Mouse (Mus musculus): Measurements from ENCODE around the gene Psmg3. TPM values are rescaled to one million over a fixed set of nuclear protein-coding genes. Genes with fewer than 3 reads are reported as not detected.

The Psmg3 gene
- total RNA-seq, 1 experiment from 2014 or later = 7.3 TPM

- ATAC-seq (replicated peaks in 1 of 2; ENCODE audit: insufficient read depth in 1 of 2, low FRiP score in 2 of 2, low TSS enrichment in 1 of 2, low read depth in 1 of 2, poor library complexity in 2 of 2, severe bottlenecking in 2 of 2) = no peak
These were observed 27.6 kb downstream of the Psmg3 start for GRCm38 (mm10) chr5:139799041-139799440.

DNA sequence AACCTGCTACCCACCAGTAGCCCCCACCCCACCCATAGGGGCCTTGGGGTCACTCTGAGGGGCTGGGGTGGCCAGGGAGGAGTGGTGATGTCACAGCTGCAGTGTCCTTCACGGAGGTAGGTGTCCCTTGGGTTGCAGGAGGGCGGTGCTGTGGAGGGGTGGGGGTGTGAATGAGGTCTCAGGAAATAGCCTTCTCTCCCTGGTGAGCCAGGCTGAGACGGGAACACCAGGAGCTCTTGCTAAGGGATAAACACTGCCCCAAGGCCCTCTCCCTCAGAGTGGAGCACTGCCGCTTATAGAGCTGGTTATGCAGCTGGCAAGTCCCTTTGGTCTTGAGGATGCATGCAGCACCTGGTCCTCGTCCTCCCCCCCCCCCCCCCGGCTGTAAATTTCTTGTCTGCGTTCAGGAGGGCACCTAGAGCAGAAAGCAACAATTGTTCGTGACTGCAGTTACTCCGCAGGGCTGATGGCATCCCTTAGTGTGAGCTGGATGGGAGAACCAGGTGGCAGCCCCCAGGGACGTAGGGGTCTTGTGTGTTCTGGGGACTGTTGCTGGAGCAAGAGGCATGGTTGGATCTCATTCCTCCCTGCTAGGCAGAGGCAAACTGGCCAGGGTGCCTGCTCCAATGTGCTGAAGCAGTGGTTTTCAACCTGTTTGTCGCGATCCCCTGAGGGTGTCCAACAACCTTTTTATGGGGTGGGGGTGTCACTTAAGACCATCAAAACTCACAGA, 28.4 kb downstream of the Psmg3 start:
- ATAC-seq (replicated peaks in 1 of 2; ENCODE audit: insufficient read depth in 1 of 2, low FRiP score in 2 of 2, low TSS enrichment in 1 of 2, low read depth in 1 of 2, poor library complexity in 2 of 2, severe bottlenecking in 2 of 2) = no peak

- no peak for ATAC-seq (replicated peaks in 1 of 2; ENCODE audit: insufficient read depth in 1 of 2, low FRiP score in 2 of 2, low TSS enrichment in 1 of 2, low read depth in 1 of 2, poor library complexity in 2 of 2, severe bottlenecking in 2 of 2)
These were observed 29.1 kb downstream of the Psmg3 start for GRCm38 (mm10) chr5:139797473-139798167.

- no peak for ATAC-seq (replicated peaks in 1 of 2; ENCODE audit: insufficient read depth in 1 of 2, low FRiP score in 2 of 2, low TSS enrichment in 1 of 2, low read depth in 1 of 2, poor library complexity in 2 of 2, severe bottlenecking in 2 of 2)
These were observed 29.8 kb downstream of the Psmg3 start for GRCm38 (mm10) chr5:139796900-139797299.

DNA sequence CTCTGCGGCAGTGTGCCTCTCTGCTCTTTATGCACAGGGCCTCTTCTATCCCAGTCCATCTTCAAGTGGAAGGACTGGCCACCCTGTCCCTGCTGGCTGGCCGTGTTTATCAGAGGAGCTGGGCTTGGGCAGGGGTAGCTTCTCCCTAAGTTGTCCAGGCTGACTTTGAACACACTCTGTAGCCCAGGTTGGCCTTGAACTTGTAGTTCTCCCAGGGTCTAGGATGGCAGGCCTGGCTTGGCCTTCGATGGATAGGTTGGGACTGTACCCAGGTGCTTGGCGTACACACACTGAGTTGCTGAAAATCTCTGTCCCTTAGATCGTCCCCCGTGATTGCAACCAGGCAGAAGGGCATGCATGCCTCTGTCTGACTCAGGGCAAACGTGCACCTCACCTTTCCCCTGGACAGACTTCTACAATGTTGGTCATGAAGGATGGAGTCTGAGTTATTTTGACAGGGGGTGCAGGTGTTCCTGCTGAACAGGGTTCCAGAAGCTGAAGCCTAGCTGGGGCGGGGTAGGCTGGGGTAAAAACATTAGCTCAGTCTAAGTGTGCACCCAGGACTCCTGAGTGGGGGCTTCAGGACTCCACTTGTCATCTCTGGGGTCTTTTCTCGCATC, 30.6 kb downstream of the Psmg3 start:
- no peak for ATAC-seq (replicated peaks in 1 of 2; ENCODE audit: insufficient read depth in 1 of 2, low FRiP score in 2 of 2, low TSS enrichment in 1 of 2, low read depth in 1 of 2, poor library complexity in 2 of 2, severe bottlenecking in 2 of 2)

DNA sequence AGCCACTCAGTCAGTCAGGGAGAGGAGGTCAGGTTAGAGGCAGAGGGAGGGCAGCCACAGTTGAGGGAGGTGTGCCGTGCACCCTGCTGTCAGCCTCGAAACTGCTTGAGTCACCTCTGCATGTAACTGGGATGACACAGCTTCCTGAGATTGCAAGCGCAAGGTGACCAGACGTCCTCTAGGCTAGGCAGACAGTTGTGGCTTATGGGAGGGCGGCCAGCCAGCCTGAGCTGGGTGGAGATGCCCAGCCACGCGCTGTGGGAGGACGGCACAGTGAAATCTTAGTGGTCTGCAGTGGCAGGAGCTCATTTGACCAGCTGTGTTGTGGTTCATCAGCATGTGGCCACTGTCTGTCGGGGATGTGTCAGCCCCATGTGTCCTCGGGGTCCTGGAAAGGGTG, 31.7 kb downstream of the Psmg3 start:
- peak; percentile 17 to 29 for ATAC-seq (replicated peaks in 1 of 2; ENCODE audit: insufficient read depth in 1 of 2, low FRiP score in 2 of 2, low TSS enrichment in 1 of 2, low read depth in 1 of 2, poor library complexity in 2 of 2, severe bottlenecking in 2 of 2)

DNA sequence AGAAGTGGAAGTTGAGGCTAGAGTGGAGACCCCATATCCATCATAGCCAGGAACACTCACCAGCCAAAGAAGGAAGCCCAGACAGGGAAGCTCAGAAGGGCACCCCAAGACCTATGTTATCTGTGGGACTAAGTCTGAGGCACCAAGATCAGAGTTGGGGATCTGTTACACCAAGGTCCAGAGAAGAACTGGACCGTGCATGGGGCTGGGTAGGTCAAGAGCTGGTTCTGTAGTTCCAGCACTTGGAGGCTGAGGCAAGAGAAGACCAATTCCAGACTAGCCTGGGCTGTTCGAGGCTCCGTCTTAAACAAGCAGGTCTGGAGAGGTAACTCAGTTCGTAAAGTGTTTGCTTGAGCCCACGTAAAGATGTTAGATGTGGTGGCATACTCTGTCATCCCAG, 32.5 kb downstream of the Psmg3 start:
- ATAC-seq (replicated peaks in 1 of 2; ENCODE audit: insufficient read depth in 1 of 2, low FRiP score in 2 of 2, low TSS enrichment in 1 of 2, low read depth in 1 of 2, poor library complexity in 2 of 2, severe bottlenecking in 2 of 2) = no peak

- no peak for ATAC-seq (replicated peaks in 1 of 2; ENCODE audit: insufficient read depth in 1 of 2, low FRiP score in 2 of 2, low TSS enrichment in 1 of 2, low read depth in 1 of 2, poor library complexity in 2 of 2, severe bottlenecking in 2 of 2)
These were observed 33.2 kb downstream of the Psmg3 start for GRCm38 (mm10) chr5:139793338-139794089.

DNA sequence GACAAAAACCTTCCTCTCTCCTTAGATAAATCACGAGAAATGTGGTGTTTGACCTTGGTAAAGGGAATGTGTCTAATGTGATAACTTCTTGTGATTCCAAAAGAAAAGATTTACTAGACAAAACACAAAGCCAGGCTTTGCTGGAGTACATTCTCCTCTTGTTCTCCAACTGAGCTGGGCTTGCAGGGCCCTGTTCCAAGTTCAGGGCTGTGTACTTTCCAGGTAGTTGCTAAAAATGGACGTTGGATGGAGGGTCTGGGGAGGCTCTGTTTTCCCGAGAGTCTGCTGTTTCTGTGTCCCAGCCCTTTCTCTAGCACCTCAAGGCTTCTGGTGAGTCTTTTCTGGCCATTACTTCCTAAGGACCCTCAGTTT, 33.7 kb downstream of the Psmg3 start:
- no peak for ATAC-seq (replicated peaks in 1 of 2; ENCODE audit: insufficient read depth in 1 of 2, low FRiP score in 2 of 2, low TSS enrichment in 1 of 2, low read depth in 1 of 2, poor library complexity in 2 of 2, severe bottlenecking in 2 of 2)

- no peak for ATAC-seq (replicated peaks in 1 of 2; ENCODE audit: insufficient read depth in 1 of 2, low FRiP score in 2 of 2, low TSS enrichment in 1 of 2, low read depth in 1 of 2, poor library complexity in 2 of 2, severe bottlenecking in 2 of 2)
These were observed 34.4 kb downstream of the Psmg3 start for GRCm38 (mm10) chr5:139792159-139792775.

GRCm38 (mm10) chr5:139791227-139792158, 35.2 kb downstream of the Psmg3 start, which contains the start of gene Mafk:
Gene Mafk, plus strand, starts transcription at chr5:139791513.
- ATAC-seq (replicated peaks in 1 of 2; ENCODE audit: insufficient read depth in 1 of 2, low FRiP score in 2 of 2, low TSS enrichment in 1 of 2, low read depth in 1 of 2, poor library complexity in 2 of 2, severe bottlenecking in 2 of 2) = peak; percentile 77 to 83

DNA sequence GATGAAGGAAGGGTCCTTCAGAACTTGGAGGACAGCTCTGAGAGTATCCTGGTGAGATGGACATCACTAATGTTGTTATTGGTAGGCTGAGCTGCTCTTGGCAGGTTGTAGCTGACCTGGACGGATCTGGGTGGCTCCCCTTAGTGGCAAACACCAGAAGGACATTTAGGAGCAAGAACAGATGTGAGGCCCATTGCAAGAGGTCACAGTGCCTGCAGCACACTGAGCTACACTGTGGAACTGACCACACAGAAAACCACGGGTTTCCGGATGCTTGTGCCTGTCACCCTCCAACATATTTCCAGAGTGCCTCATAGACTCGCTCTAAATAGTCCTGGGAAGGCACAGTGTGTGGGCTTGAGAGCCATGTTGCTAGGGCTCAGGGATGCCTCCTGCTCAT, 37.2 kb downstream of the Psmg3 start:
- ATAC-seq (replicated peaks in 1 of 2; ENCODE audit: insufficient read depth in 1 of 2, low FRiP score in 2 of 2, low TSS enrichment in 1 of 2, low read depth in 1 of 2, poor library complexity in 2 of 2, severe bottlenecking in 2 of 2) = no peak; a peak in 1 of 4 replicates

DNA sequence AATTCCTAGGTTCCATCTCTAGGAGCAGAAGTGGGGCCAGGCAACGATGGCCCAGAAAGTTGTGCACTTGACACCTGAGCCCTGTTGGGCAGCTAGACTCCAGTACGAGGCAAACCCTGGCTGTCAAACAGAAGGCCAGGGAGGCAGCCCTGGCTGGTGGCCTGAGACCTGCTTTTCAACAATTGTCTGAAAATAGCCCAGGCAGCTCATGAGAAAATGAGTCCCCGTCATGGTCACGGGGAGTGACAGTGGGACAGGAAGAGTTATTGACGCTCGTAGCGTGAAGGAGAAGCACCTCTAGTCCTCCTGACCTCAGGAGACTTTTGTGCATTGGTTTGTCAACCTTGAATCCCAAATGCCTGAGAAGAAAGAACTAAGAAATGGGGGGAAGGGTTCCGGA, 45.3 kb downstream of the Psmg3 start:
- ATAC-seq (replicated peaks in 1 of 2; ENCODE audit: insufficient read depth in 1 of 2, low FRiP score in 2 of 2, low TSS enrichment in 1 of 2, low read depth in 1 of 2, poor library complexity in 2 of 2, severe bottlenecking in 2 of 2) = no peak

GRCm38 (mm10) chr5:139776966-139777365, 49.7 kb downstream of the Psmg3 start:
- ATAC-seq (replicated peaks in 1 of 2; ENCODE audit: insufficient read depth in 1 of 2, low FRiP score in 2 of 2, low TSS enrichment in 1 of 2, low read depth in 1 of 2, poor library complexity in 2 of 2, severe bottlenecking in 2 of 2) = peak; percentile 85 to 89

DNA sequence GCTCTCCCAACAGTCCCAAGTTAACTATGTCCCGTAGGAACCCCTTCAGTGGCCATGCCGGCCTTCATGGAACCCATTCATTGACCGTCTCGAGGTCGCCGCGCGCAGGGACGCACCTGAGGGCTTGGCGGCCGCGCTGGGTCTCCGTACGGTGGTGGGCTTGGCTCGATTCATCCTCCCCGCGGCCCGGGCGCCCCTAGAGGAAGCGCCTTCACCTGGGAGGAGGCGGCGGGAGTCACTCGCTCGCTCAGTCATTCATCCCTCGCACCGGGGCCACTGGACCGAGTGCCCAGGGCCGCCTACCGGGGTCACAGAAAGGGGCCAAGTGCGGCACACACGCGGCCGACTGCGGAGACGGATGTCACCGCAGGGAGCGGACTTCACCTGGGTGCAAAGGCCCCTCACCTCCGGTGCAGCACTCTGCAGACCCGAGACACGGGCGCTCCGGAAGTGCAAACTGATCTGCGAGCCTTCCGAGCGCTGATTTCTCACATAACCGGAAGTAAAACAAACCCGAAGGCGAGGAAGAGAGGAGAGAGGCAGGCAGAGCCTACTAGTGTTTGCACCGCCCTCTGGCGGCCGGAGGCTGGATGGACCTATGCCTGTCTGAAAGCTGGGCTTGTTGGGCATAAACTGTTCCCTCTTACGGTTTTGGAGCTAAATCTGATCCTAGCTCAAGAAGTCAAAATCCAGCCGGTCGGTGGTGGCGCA, 51.3 kb downstream of the Psmg3 start, which contains the start of gene Ints1:
Gene Ints1 (minus strand): TSS at position 459 of the 711 bp plus-strand sequence.
- peak; percentile 79 to 86 for ATAC-seq (replicated peaks in 1 of 2; ENCODE audit: insufficient read depth in 1 of 2, low FRiP score in 2 of 2, low TSS enrichment in 1 of 2, low read depth in 1 of 2, poor library complexity in 2 of 2, severe bottlenecking in 2 of 2)

All from hematopoietic stem cell, adult 5-6 weeks (primary cell).